Mouse (Mus musculus) heart, adult 9 months (tissue): ENCODE data around the gene Cldn34c2.
"Not testable (repeated sequence)": the region's sequence is repeated elsewhere in the genome, so short reads cannot be mapped to it uniquely, and the experiment has no call there.

Experiments
- DNase-seq, 2 experiments: peaks; one replicate each; pipeline ENCODE4 v3.0.0; 2022; ENCODE audit warnings: low spot score in 2 of 2

The Cldn34c2 gene

GRCm38 (mm10) chrX:123581400-123581799, at the start of gene Cldn34c2:
Gene Cldn34c2 (plus strand): TSS chrX:123581700.
- DNase-seq = not testable (repeated sequence)

- not testable (repeated sequence) for DNase-seq
Observed at GRCm38 (mm10) chrX:123551378-123551777, 30.1 kb upstream of the Cldn34c2 start.

DNA sequence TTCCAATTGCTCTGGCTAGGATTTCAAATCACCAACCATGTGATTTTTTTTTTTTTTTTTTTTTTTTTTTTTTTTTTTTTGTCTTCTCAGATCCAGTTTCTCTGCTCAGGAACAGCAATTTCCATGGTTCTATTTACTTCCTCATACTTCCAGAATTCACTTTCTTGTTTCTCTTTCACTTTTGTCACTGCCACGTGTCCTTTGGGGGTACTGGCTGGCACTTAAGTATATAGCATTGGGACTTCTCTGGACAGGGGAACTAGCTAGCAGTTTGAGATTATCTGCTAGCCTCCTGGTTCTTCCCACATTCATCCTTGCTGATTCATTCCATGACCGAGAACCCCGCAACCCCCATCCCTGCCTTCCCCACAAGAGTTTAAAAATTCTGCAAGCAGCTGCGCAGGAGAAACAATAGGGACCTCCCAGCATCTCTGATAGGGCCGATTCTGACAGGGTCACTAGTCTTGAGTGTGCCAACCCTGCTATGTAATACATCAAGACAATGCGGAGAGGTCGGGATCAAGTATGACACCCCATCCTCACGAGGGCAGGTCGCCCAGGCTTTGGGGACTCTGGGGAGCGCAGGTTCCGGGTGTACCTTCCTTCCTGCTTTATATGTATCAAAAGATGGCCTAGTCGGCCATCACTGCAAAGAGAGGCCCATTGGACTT, 30.8 kb downstream of the Cldn34c2 start:
- DNase-seq = peak; percentile 9 to 13
